Mouse (Mus musculus) heart, embryonic 16.5 days (tissue): Measurements from ENCODE around the gene Slc25a38. TPM values are rescaled to one million over a fixed set of nuclear protein-coding genes. Genes with fewer than 3 reads are reported as not detected.

Experiments used
- ATAC-seq: fragments of 200-750 bp; cut with Nextera tagmentation; replicated peaks from 2 replicates; pipeline ENCODE4 v1.8.0; 2017; ENCODE audit warnings: moderate number of reproducible peaks; ENCODE audit not compliant: insufficient read depth, low FRiP score; ENCODE audit errors: extremely low read depth
- H3K27ac ChIP-seq: fragments of 300-500 bp; sonication (generic); 2 replicates; pipeline ENCODE4 v1.5.1; 2014; ENCODE audit warnings: mild to moderate bottlenecking, low read length, control low read depth, moderate library complexity
- H3K27me3 ChIP-seq: fragments of 300-500 bp; sonication (generic); 2 replicates; pipeline ENCODE4 v1.6.1; 2014; ENCODE audit warnings: low read length, mixed read lengths; ENCODE audit not compliant: control insufficient read depth, insufficient read depth
- H3K36me3 ChIP-seq: fragments of 300-500 bp; sonication (generic); 2 replicates; pipeline ENCODE4 v1.6.1; 2014; ENCODE audit not compliant: control insufficient read depth, insufficient read depth
- H3K4me1 ChIP-seq: fragments of 300-500 bp; sonication (generic); 2 replicates; pipeline ENCODE4 v1.6.1; 2014; ENCODE audit warnings: low read length, mixed read lengths; ENCODE audit not compliant: control insufficient read depth, insufficient read depth
- H3K4me2 ChIP-seq: fragments of 300-500 bp; sonication (generic); 2 replicates; pipeline ENCODE4 v1.6.1; 2014; ENCODE audit warnings: low read depth, mild to moderate bottlenecking, control low read depth, low read length
- H3K4me3 ChIP-seq: fragments of 300-500 bp; sonication (generic); 2 replicates; pipeline ENCODE4 v1.5.1; 2014; ENCODE audit warnings: mild to moderate bottlenecking, control low read depth, low read length
- H3K9ac ChIP-seq: fragments of 300-500 bp; sonication (generic); 2 replicates; pipeline ENCODE4 v1.6.1; 2014; ENCODE audit warnings: low read length, control low read depth
- H3K9me3 ChIP-seq: fragments of 300-500 bp; sonication (generic); replicated peaks from 2 replicates; pipeline ENCODE4 v1.6.1; 2016; ENCODE audit warnings: low read length; ENCODE audit not compliant: control insufficient read depth
- WGBS: fragments of 180-500 bp; shearing (Covaris S2); extraction: QIAGEN DNeasy Blood & Tissue Kit; methylation state at CpG from one replicate; pipeline ENCODE4 v1.1.7; 2014; 5-methylcytosine and 5-hydroxymethylcytosine counted together
- polyA plus RNA-seq: library from polyadenylated mRNA; unstranded; fragments of >200 nt; fragmentation: Nextera tagmentation; extraction: Ambion mirVana; gene quantifications from 2 replicates; pipeline ENCODE4 v1.2.1, GENCODE M21; 2015

Gene Slc25a38
- polyA plus RNA-seq, 1 experiment from 2014 or later = 23.0 TPM

- WGBS = 65% methylated on average over 7 of the region's 7 CpGs
- no peak for ATAC-seq
Measured at GRCm38 (mm10) chr9:120079901-120080300, 30.3 kb upstream of the Slc25a38 start.

GRCm38 (mm10) chr9:120080546-120081108 lies 29.5 kb upstream of the Slc25a38 start:
- no peak overlapping the region for H3K27ac ChIP-seq

More at GRCm38 (mm10) chr9:120079901-120080300, 30.3 kb upstream of the Slc25a38 start:
- Histone ChIP-seq H3K4me1 (no peaks in the 10 kb centered on the region), H3K4me3 (no peak overlapping the region), H3K27ac (no peak overlapping the region), H3K9ac (no peak overlapping the region), H3K27me3 (no peaks in the 10 kb centered on the region), H3K4me2 (no peak overlapping the region), H3K9me3 (0 out of 2 replicates have a peak, but pooled peaks cover 4% of the 10 kb centered on the region), H3K36me3 (no peaks in the 10 kb centered on the region)

GRCm38 (mm10) chr9:120081247-120081646 lies 28.9 kb upstream of the Slc25a38 start:
- H3K4me1 ChIP-seq = no peaks in the 10 kb centered on the region
- H3K9ac ChIP-seq = no peak overlapping the region
- no peak for ATAC-seq
- H3K27ac ChIP-seq = no peak overlapping the region
- H3K9me3 ChIP-seq = 0 out of 2 replicates have a peak, but pooled peaks cover 4% of the 10 kb centered on the region
- H3K4me3 ChIP-seq = no peak overlapping the region
- no peaks in the 10 kb centered on the region for H3K36me3 ChIP-seq
- H3K27me3 ChIP-seq = no peaks in the 10 kb centered on the region
- H3K4me2 ChIP-seq = no peak overlapping the region
- 66% methylated on average over 6 of the region's 6 CpGs for WGBS

More at GRCm38 (mm10) chr9:120080546-120081108, 29.5 kb upstream of the Slc25a38 start:
- Histone ChIP-seq H3K4me2 (no peak overlapping the region), H3K9ac (no peak overlapping the region), H3K4me3 (no peak overlapping the region), H3K4me1 (no peaks in the 10 kb centered on the region), H3K36me3 (no peaks in the 10 kb centered on the region), H3K9me3 (0 out of 2 replicates have a peak, but pooled peaks cover 4% of the 10 kb centered on the region), H3K27me3 (no peaks in the 10 kb centered on the region)
- no peak for ATAC-seq
- WGBS = 79% methylated on average over 8 of the region's 8 CpGs

- Histone ChIP-seq H3K9ac (no peak overlapping the region), H3K4me3 (no peak overlapping the region), H3K27me3 (no peaks in the 10 kb centered on the region), H3K4me2 (no peak overlapping the region), H3K9me3 (0 out of 2 replicates have a peak, but pooled peaks cover 4% of the 10 kb centered on the region), H3K27ac (no peak overlapping the region), H3K36me3 (no peaks in the 10 kb centered on the region), H3K4me1 (no peaks in the 10 kb centered on the region)
- no peak for ATAC-seq
- WGBS = 73% methylated on average over 5 of the region's 5 CpGs
Measured at GRCm38 (mm10) chr9:120081967-120082366, 28.2 kb upstream of the Slc25a38 start.

- no peak overlapping the region for H3K4me3 ChIP-seq
- H3K36me3 ChIP-seq = no peaks in the 10 kb centered on the region
- H3K9me3 ChIP-seq = 0 out of 2 replicates have a peak, but pooled peaks cover 4% of the 10 kb centered on the region
- H3K4me2 ChIP-seq = no peak overlapping the region
- no peaks in the 10 kb centered on the region for H3K27me3 ChIP-seq
- no peaks in the 10 kb centered on the region for H3K4me1 ChIP-seq
- H3K9ac ChIP-seq = no peak overlapping the region
- no peak overlapping the region for H3K27ac ChIP-seq
- no peak for ATAC-seq
- WGBS = 77% methylated on average over 4 of the region's 4 CpGs
Measured at GRCm38 (mm10) chr9:120082691-120083090, 27.5 kb upstream of the Slc25a38 start.

GRCm38 (mm10) chr9:120083158-120083894 lies 26.8 kb upstream of the Slc25a38 start:
- 75% methylated on average over 18 of the region's 18 CpGs for WGBS
- H3K9me3 ChIP-seq = 0 out of 2 replicates have a peak, but pooled peaks cover 4% of the 10 kb centered on the region

GRCm38 (mm10) chr9:120084406-120084805 lies 25.8 kb upstream of the Slc25a38 start:
- Histone ChIP-seq H3K27me3 (no peaks in the 10 kb centered on the region), H3K4me2 (no peak overlapping the region), H3K4me3 (no peak overlapping the region), H3K9ac (no peak overlapping the region), H3K36me3 (no peaks in the 10 kb centered on the region), H3K4me1 (no peaks in the 10 kb centered on the region), H3K9me3 (peaks cover 10% of the 10 kb centered on the region), H3K27ac (no peak overlapping the region)
- 69% methylated on average over 9 of the region's 9 CpGs for WGBS
- no peak; the same call in 1 of the 2 replicates for ATAC-seq

More at GRCm38 (mm10) chr9:120083158-120083894, 26.8 kb upstream of the Slc25a38 start:
- H3K4me1 ChIP-seq = no peaks in the 10 kb centered on the region
- no peak overlapping the region for H3K9ac ChIP-seq
- no peaks in the 10 kb centered on the region for H3K27me3 ChIP-seq
- no peak overlapping the region for H3K4me2 ChIP-seq
- ATAC-seq = no peak
- H3K27ac ChIP-seq = no peak overlapping the region
- H3K4me3 ChIP-seq = no peak overlapping the region
- H3K36me3 ChIP-seq = no peaks in the 10 kb centered on the region

GRCm38 (mm10) chr9:120089125-120089524 lies 21.0 kb upstream of the Slc25a38 start:
- H3K9me3 ChIP-seq = peaks cover 7% of the 10 kb centered on the region
- WGBS = 80% methylated on average over 7 of the region's 7 CpGs
- H3K27ac ChIP-seq = no peak overlapping the region
- H3K4me1 ChIP-seq = no peaks in the 10 kb centered on the region
- no peaks in the 10 kb centered on the region for H3K27me3 ChIP-seq
- H3K4me3 ChIP-seq = no peak overlapping the region
- no peak for ATAC-seq
- H3K36me3 ChIP-seq = no peaks in the 10 kb centered on the region
- no peak overlapping the region for H3K9ac ChIP-seq
- no peak overlapping the region for H3K4me2 ChIP-seq

GRCm38 (mm10) chr9:120091086-120091485 lies 19.1 kb upstream of the Slc25a38 start:
- H3K9ac ChIP-seq = no peak overlapping the region
- no peaks in the 10 kb centered on the region for H3K4me1 ChIP-seq
- H3K4me3 ChIP-seq = no peak overlapping the region
- peaks cover 7% of the 10 kb centered on the region for H3K9me3 ChIP-seq
- WGBS = 63% methylated on average over 10 of the region's 10 CpGs
- ATAC-seq = no peak
- H3K27ac ChIP-seq = no peak overlapping the region
- H3K36me3 ChIP-seq = no peaks in the 10 kb centered on the region
- no peaks in the 10 kb centered on the region for H3K27me3 ChIP-seq
- H3K4me2 ChIP-seq = no peak overlapping the region
